Mouse (Mus musculus) heart, adult 2 months (tissue): ENCODE measurements at regions not wholly inside any gene's neighbourhood (a gene's known extent, or its start where the extent isn't known, plus 50 kb on each side); places are given as distances from the start of the nearest gene placed in this dataset.

Source experiments
- CTCF ChIP-seq: fragments of 200-600 bp; IDR thresholded peaks from 2 replicates; pipeline ENCODE4 v1.8.1; 2022; ENCODE audit warnings: antibody characterized with exemption, mild to moderate bottlenecking, moderate library complexity
- EP300 ChIP-seq: fragments of 200-500 bp; IDR thresholded peaks from 2 replicates; pipeline ENCODE4 v1.6.1; 2011; ENCODE audit warnings: low read depth, low read length, control low read depth; ENCODE audit not compliant: insufficient read depth
- POLR2A ChIP-seq: fragments of 200-500 bp; IDR thresholded peaks from 2 replicates; pipeline ENCODE4 v1.6.1; 2011; ENCODE audit warnings: mild to moderate bottlenecking, low read depth, low read length, control low read depth; ENCODE audit not compliant: insufficient read depth

GRCm38 (mm10) chr9:30742471-30743098 is 179.7 kb downstream of the Adamts15 start:
- TF ChIP-seq EP300 (no peak), POLR2A (no peak), CTCF (no peak)
